Mouse (Mus musculus) T-cell, adult 2 months (primary cell): ENCODE results near the gene Prrg2.

ENCODE experiments used
- DNase-seq: peaks from one replicate; pipeline ENCODE4 v3.0.0; 2022; ENCODE audit warnings: low spot score

Gene Prrg2

DNA sequence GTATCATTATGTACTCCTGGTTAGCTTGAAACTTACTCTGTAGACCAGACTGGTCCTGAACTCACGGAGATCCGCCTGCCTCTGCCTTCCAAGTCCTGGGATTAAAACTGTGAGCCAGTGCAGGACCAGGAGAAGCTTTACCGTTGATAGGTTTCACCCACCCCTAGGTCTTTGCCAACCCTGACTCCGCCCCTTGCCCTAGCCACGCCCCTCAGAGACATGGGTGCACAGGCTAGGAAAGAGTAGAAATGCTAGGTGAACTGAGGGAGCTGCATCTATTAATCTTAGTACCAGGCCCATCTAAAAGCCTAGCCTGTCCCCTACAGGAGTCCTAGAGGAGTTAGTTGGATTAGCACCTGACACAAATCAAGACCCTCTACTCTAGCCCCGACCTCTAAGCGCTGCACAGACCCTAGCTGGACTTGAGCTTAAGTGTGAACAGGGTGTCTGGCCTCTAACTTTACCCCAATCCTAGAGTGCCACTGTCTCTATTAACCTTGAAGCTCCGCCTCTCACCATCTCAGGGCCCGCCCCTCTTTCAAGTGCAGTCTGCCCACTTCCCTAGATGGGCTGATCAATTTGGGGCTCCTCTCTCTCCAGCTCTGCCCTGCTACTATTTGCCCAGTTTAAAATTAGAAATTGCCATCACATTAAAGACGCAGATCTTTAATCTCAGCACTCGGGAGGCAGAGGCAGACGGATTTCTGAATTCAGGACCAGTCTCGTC, 27.9 kb upstream of the Prrg2 start:
- DNase-seq, result peak; percentile 29

DNA sequence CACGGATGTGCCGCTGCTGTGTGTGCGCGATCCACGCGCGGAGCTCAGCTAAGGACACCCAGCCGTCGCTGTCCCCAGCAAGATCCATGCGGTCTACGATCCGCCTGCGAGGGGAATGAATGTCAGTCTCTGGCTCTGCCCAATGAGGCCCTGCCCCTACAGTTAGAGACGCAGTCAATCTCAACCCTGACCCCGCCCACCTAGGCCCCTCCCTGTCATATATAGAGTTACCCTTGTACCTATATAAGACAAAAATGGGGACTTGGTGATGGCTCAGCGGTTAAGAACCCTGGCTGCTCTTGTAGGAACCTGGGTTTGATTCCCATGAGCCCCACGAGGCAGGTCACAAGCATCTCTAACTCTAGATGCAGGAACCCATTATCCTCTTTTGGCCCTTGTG, 26.1 kb upstream of the Prrg2 start:
- DNase-seq, result no peak

DNA sequence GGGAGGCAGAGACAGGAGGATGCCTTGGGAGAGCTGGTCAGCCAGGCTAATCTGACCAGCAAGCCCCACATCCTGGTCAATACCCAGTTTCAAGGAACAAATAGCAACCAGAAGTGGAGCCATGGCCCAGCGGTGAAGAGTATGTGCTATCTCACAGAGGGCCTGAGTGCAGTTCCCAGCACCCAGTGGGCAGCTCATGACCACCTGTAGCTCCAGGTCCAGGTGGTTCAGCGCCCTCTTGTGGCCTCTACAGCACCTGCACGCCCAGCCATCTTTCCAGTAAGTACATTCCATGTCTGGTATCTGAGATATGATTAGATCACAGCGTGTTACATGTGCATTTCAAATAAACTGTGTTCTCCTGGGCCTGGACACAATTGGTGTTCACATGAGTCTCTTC, 23.6 kb upstream of the Prrg2 start:
- DNase-seq, result no peak

DNA sequence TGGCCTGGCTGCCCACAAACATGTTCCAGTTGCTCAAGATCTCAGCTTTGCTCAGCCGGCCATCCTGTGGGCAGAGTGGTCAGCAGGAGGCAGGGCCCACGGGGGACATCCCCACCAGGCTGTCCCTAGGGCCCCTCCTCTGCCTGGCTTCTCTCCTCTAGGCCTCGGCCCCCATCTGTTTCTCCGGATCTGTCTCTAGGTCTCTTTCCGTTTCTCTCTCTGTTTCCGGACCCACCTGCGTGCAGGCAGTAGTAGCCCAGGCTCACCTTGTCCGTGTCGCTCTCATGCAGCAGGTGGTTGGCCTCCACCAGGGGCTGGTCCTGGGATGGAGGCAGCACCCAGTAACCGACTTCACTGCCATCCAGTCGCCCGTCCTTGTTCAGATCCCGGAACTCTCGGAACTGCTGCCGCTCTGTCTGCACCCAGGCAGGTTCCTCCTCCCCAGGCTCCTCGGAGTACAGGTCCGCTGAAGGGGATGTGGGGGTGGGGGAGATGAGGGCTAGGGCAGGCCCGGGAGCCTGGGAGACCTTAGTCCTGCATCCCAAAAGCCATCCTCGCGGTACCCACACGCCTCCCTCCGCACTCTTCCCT, 20.9 kb upstream of the Prrg2 start:
- DNase-seq, result no peak

DNA sequence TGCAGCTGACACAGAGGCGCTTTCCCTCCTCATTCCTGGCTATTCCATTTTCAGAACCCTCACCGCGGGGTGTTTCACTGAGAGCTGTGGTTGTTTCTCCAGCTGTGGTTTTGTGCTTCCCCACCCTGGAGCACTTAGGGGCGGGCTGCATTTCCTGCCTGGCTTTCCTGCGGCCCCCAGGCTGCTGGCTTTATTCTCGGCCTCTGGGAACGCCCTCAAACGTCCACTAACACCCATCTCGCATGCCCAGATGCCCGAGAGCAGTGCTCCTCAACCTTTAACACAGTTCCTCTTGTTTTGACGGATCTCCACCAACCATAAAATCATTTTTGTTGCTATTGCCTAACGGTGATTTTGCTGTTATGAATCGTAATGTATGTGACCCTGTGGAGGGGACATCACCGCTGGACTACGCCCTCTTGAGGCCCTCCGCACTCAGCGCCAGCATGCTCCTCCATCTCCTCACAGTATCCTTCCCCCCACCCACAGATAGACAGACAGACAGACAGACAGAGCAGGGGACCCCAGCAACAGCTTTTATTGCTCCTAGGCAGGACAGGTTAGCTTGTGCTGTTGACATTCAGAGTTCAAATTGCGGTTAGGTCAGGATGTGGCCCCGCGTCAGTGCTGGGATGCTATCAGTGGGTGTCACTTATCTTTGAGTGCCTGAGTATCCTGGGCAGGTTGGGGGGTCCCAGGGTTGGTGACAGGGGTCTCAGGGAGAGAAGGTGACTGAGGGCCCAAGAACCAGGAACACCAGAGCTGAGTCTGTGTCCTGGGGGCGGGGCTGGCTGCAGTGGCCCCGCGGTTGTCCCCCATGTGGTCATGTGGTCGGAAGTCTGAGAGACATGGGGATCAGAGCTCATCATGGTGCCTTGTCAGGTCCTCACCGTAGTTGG, 20.2 kb upstream of the Prrg2 start:
- DNase-seq, result peak; percentile 72

DNA sequence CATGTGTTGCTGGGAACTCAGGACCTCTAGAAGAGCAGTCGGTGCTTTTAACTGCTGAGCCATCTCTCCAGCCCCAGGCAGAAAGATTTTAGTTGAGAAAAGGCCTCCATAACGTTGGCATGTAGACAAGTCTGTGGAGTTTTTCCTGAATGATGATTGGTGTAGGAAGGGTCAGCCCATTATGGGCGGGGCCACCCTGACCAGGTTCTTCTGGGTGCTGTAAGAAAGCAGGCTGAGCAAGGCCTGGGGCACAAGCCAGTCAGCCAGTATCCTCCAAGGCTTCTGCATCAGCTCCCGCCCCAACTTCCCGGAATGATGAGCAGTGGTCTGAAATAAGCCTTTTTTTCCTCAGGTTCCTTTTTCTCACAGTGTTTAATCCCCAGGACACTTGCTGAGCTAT, 18.5 kb upstream of the Prrg2 start:
- DNase-seq, result no peak

DNA sequence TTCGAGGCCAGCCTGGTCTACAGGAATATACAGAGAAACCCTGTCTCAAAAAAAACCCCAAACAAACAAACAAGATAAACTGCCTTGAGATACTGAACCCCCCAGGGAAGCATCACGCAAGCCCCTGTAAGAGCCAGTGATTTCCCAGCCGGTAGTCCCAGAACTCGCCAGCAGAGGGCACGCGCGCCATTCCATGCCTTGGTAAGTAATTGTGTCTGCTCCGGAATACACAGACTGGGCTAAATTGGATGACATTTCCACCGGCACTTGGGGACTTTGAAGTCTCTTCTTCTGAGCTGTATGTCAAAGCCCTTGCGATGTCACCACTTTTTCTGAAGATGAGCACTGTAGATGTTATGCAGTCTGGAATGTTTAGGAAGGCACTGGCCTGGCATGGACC, 17.4 kb upstream of the Prrg2 start:
- DNase-seq, result peak; percentile 88

DNA sequence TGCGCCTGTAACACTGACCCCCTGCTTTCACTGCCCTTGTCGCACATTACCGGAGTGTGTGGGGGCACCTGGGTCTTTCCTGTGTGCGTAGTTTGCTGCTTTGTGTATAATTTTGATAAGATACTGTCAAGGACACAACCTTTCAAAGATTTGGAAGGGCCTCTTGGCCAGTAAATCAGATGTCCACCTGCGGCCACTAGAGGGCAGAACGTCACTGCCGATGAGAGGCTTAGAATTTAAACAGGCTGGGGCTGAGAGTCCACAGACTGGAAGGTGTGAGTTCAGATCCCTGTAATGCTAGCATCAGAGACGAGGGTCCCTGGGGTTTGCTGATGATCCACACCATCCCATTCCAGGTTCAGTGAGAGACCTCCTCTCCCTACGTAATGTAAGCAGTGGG, 16.0 kb upstream of the Prrg2 start:
- peak; percentile 74 for DNase-seq

DNA sequence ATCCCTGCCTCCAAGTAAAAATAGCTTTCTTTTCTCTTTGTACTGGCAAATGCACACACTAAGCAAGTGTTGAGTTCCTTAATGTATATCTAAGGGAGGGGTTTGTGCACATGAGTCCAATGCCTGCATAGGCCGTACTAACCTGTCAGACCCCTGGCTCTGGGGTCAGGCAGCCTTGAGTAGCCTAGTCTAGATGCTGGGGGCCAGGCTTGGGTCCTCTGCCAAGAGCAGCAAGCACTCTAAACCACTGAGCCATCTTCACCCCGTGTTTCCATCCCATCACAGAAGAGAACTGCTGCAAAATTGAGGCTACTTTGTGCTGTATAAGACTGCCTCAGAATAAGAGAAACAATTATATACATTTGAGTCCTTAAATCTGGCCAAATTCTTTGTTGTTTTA, 15.4 kb upstream of the Prrg2 start:
- DNase-seq, result no peak

DNA sequence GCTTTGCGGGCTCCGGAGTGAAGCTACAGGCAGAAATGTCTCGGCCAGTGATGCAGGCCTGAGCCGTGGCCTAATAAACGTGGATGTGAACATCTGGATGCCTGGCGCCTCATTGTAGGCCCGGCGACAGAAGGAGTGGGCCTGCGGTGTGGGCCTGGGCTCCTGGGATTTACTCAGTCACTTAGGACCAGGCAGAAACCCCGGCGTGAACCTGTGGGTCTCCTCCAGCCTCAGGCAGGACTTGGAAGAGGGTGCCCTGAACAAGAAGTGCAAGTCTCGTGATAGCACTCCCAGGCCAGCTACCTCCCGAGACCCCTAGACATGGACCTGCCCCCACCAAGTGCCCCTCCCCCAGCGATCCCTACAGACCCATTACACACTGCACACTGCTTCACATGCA, 14.8 kb upstream of the Prrg2 start:
- DNase-seq, result no peak

DNA sequence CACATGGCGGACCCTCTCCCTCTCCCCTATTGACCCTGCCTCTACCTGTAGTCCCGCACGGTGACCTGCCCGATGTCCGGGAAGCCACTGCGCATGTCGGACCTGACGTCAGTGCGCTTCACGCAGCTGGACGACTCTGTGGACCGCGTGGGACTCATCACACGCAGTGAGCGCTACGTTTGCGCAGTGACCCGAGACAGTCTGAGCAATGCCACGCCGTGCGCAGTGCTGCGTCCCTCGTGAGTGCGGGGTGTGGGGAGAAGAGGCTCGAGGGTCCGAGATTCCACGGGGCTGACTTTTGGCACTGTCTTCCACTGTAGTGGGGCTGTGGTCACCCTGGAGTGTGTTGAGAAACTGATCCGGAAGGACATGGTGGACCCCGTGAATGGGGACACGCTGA, 14.0 kb upstream of the Prrg2 start:
- DNase-seq, result no peak

DNA sequence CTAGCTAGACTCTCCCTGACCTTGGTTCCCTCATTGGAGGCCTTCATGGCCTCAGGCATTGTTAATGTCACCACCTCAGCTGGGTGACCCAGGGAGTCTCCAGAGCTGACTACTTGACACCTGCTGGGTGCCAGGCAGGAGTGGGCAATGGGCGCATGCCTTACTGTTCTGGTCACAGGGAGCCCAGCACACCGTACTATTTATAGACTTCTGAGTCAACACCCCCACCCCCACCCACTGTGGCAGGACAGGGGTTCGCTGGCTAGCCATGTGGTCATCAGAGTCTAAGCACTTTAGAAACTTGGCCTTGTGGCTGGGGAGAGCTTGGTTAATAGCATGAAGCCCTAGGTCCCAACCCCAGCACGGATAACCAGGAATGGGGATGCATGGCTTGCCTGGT, 12.9 kb upstream of the Prrg2 start:
- no peak for DNase-seq

DNA sequence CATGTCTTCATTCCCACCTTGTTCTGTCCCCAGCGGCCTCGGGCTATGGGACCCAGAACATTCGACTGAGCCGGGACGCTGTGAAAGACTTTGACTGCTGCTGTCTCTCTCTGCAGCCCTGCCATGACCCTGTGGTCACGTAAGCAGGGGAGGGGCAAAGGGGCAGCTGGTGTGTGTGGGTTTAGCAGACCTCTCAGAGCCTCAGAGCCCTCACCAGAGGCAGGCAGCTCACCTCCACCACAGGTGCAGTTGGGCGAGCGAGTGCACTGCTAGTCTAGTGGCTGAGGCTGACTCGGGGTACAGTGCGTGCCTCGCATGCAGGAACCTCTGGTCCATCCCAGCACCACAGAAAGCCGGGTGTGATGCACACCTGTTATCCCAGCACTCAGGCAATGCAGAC, 11.5 kb upstream of the Prrg2 start:
- no peak for DNase-seq

DNA sequence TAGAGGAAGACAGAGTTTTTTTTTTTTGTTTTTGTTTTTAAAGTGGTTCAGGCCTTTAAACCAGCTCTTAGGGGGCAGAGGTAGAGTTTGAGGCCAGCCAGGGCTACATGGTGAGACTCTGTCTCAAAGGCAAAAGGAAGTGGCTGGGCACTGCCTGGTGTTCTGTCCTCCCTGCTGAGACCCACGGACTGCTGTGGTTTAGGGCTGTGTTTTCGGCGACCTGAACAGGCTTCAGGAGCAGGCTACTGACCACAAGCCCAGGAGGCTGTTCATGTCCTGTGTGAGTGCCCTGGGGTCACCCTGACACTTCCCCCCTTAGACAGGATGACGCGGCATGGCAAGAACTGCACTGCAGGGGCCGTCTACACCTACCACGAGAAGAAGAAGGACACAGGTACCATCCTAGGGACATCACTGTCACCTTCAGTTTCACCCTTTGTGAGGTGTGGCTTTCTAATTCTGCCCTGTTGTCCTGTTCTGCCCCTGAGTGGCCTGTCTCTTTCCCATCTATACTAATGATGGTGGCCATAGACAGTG, 10.8 kb upstream of the Prrg2 start:
- DNase-seq, result no peak

DNA sequence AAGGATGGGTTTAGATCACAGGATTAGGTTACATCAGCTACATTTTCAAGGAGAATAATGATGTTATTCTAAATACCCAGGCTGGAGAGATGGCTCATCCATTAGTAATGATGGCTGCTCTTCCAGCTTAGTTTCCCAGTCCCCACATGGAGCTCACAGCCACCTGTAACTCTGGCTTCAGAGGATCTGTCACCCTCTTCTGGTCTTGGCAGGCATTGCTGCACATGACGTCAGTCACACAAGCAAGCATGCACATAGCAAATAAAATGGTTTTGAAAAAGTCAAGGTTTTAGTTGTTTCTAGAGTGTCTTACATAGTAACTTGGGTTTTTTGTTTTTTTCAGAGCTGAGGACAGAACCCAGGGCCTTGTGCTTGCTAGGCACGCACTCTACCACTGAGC, 9.8 kb upstream of the Prrg2 start:
- no peak for DNase-seq

DNA sequence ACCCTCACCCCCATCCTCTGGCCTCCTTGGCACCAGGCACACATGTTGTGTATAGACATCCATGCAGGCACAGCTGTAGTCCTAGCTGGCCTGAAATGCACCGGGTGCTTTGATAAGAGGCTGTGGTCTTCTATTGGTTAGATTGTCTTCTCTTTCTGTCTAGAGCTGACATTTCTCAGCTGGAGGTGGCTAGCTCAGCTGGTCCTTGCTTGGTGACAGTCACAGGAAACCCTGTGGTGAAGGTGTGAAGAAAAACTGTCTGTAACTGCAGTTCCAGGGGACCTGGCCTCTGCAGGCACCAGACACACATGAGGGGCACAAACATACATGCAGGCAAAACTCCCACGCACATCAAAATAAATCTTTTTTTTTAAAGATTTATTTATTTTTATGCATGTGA, 7.2 kb upstream of the Prrg2 start:
- peak; percentile 44 for DNase-seq

DNA sequence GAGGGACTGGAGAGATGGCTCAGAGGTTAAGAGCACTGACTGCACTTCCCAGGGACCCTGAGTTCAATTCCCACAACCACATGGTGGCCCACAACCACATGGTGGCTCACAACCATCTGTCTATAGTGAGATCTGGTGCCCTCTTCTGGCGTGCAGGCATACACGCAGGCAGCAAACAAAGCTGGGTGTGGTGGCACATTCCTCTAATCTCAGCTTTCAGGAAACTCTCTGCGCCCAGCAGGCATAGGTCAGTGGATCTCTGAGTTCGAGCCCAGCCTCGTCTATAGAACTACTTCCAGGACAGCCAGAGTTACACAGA, 5.5 kb upstream of the Prrg2 start:
- peak; percentile 64 for DNase-seq

DNA sequence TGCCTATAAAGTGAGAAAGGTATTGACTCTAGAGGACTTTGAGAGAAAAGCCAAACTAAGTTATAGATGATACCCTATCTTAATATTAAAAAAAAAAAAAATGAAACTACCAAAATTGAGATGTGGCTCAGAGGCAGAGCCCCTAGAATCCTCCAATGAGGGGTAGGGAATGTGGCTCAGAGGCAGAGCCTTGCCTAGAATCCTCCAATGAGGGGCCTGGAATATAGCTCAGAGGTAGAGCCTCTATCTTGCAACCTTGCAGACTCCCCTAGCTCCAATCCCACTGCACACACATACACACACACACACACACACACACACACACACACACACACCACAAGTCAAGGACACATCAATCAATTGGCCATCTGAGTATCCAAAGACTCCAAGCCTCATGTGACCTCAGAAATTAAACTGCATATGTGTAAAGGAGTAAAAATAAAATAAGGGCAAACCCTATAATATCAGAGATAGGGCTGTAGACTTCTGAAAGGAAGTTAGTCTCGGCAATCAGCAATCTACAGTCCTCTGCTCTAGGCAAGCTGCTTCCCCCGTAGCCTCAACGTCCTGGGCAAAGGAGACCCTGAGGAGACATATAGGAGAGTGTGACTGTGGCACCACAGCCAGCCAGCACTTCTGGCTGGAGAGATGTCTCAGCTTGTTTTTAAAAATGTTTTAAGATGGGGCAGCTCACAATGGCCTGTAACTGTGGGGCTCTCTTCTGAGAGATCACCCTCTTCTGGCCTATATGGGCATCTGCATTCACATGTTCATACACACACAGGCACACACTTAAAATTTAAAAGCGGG, 4.9 kb upstream of the Prrg2 start:
- DNase-seq, result no peak

DNA sequence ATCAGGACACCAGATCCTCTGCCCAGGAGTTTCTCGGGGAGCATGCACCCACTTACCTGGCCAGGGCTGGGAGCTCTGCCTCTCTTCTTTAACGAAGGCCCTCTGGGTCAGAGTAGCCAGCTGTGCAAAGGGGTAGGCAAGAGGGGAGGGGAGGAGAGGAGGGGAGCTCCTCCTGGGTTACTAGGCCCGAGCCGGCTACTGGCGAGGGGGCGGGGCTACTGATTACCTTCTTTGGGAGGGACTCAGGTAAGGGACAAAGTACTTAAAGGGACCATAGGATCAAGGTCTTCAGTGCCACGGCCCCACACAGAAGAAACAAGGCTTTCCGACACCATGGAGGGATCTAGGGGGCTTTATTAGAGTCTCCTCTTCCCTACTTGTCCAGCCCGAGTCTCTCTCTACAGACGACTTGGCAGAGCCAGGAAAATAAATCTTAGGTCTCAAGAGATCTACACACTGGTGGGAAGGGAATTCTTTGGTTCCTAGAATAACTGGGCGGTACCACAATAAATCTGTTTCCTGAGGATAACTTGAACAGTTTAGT, 873 bp downstream of the Prrg2 start:
- DNase-seq, result no peak

DNA sequence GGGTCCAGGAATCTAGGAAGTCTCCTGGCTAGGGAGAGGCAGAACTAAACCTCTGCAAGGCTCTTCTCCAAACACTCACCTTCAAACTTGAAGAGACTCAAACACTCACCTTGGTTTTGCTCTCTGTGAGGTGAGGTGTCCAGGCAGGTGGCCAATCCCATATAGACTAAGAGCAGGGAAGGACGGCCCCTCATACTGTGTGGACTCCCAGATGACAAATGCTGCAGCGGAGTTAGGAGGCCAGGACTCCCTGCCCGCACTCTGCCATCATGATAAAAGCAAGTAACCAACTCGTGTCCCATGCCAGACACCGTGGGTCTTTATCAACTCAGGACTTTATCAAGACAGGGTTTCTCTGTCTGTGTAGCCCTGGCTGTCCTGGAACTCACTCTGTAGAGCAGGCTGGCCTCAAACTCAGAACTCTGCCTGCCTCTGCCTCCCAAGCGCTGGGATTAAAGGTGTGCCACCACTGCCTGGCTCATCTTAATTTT, 1.8 kb downstream of the Prrg2 start:
- no peak for DNase-seq
